Mouse (Mus musculus) CH12.LX (cell line): ENCODE data around the gene Dhx33. TPM values are rescaled to one million over a fixed set of nuclear protein-coding genes. Genes with fewer than 3 reads are reported as not detected.

ENCODE experiments used
- DNase-seq: peaks from one replicate; pipeline ENCODE4 v3.0.0-alpha.2; 2013; ENCODE audit errors: extremely low read depth
- H3K27ac ChIP-seq: 2 replicates; pipeline ENCODE4 v1.5.1; 2012; ENCODE audit warnings: low read depth, mild to moderate bottlenecking, control low read depth, moderate library complexity; ENCODE audit not compliant: insufficient read depth
- H3K27me3 ChIP-seq: replicated peaks from 2 replicates; pipeline ENCODE3; 2012; ENCODE audit warnings: inconsistent platforms
- H3K36me3 ChIP-seq, 2 experiments: replicated peaks in 1 of 2; 2 replicates each; pipeline versions ENCODE3 to v1.6.1; 2012; ENCODE audit warnings: inconsistent platforms in 1 of 2, low read length in 1 of 2, mild to moderate bottlenecking in 1 of 2, mixed read lengths in 1 of 2, moderate library complexity in 1 of 2; ENCODE audit not compliant: control insufficient read depth in 1 of 2, insufficient read depth in 1 of 2
- H3K4me1 ChIP-seq, 2 experiments: 2 replicates each; pipeline ENCODE4 v1.6.1; 2012; ENCODE audit warnings: inconsistent platforms in 1 of 2, moderate library complexity in 1 of 2; ENCODE audit not compliant: insufficient read depth in 2 of 2, control insufficient read depth in 1 of 2
- H3K4me2 ChIP-seq: 2 replicates; pipeline ENCODE4 v1.6.1; 2012; ENCODE audit warnings: low read depth, mild to moderate bottlenecking, control low read depth; ENCODE audit not compliant: poor library complexity, insufficient read depth, severe bottlenecking
- H3K4me3 ChIP-seq, 3 experiments: fragments of 150-350 bp in 1 of 3; sonication (generic) in 1 of 3; replicated peaks in 1 of 3; 2 replicates each; pipeline versions ENCODE3 to v1.5.1; 2011 to 2012; ENCODE audit warnings: low read depth in 2 of 3, low read length in 2 of 3, mild to moderate bottlenecking in 2 of 3, moderate library complexity in 2 of 3, control low read depth in 1 of 3, improper control_type of control experiment in 1 of 3, inconsistent platforms in 1 of 3, mixed read lengths in 1 of 3; ENCODE audit not compliant: poor library complexity in 1 of 3
- H3K79me2 ChIP-seq: replicated peaks from 2 replicates; pipeline ENCODE4 v1.6.1; 2012; ENCODE audit warnings: mild to moderate bottlenecking, moderate library complexity; ENCODE audit not compliant: control insufficient read depth, poor library complexity, insufficient read depth, severe bottlenecking; ENCODE audit errors: extremely low read depth
- H3K9ac ChIP-seq: 2 replicates; pipeline ENCODE4 v1.6.1; 2012; ENCODE audit warnings: low read depth, mild to moderate bottlenecking, control low read depth, moderate library complexity; ENCODE audit not compliant: insufficient read depth
- H3K9me3 ChIP-seq: replicated peaks from 2 replicates; pipeline ENCODE3; 2012; ENCODE audit warnings: low read length, inconsistent platforms, mixed read lengths
- BHLHE40 ChIP-seq: IDR thresholded peaks from 2 replicates; pipeline ENCODE4 v1.6.1; 2011; ENCODE audit warnings: mild to moderate bottlenecking, low read depth, low read length, improper control_type of control experiment
- CHD2 ChIP-seq: IDR thresholded peaks from 2 replicates; pipeline ENCODE4 v1.6.1; 2011; ENCODE audit warnings: low read length, improper control_type of control experiment
- CTCF ChIP-seq, 2 experiments: IDR thresholded peaks in 1 of 2; conservative IDR thresholded peaks in 1 of 2; 2 replicates each; pipeline ENCODE4 v1.5.1; 2011 to 2012; ENCODE audit warnings: low read depth in 2 of 2, low read length in 2 of 2, improper control_type of control experiment in 1 of 2, inconsistent platforms in 1 of 2, mild to moderate bottlenecking in 1 of 2, moderate library complexity in 1 of 2
- E2F4 ChIP-seq: IDR thresholded peaks from 2 replicates; pipeline ENCODE4 v1.6.1; 2011; ENCODE audit warnings: low read depth, low read length, improper control_type of control experiment; ENCODE audit not compliant: insufficient replicate concordance
- ELF1 ChIP-seq: IDR thresholded peaks from 2 replicates; pipeline ENCODE4 v1.6.1; 2014; ENCODE audit warnings: low read depth, mild to moderate bottlenecking, inconsistent platforms, low read length, improper control_type of control experiment
- JUN ChIP-seq: IDR thresholded peaks from 2 replicates; pipeline ENCODE4 v1.6.1; 2011; ENCODE audit warnings: low read depth, mild to moderate bottlenecking, low read length, improper control_type of control experiment, moderate library complexity; ENCODE audit not compliant: insufficient read depth
- KAT2A ChIP-seq: IDR thresholded peaks from 2 replicates; pipeline ENCODE4 v1.6.1; 2012; ENCODE audit warnings: low read length, improper control_type of control experiment, inconsistent platforms; ENCODE audit not compliant: insufficient replicate concordance
- MAX ChIP-seq: IDR thresholded peaks from 2 replicates; pipeline ENCODE4 v1.6.1; 2011; ENCODE audit warnings: low read length, improper control_type of control experiment
- MYC ChIP-seq: IDR thresholded peaks from 2 replicates; pipeline ENCODE4 v1.6.1; 2011; ENCODE audit warnings: low read depth, mild to moderate bottlenecking, improper control_type of control experiment, low read length
- NELFE ChIP-seq: IDR thresholded peaks from 2 replicates; pipeline ENCODE4 v1.6.1; 2011; ENCODE audit warnings: low read depth, low read length, improper control_type of control experiment
- PAX5 ChIP-seq: IDR thresholded peaks from 2 replicates; pipeline ENCODE4 v1.6.1; 2012; ENCODE audit warnings: low read length, inconsistent platforms, mixed read lengths
- RAD21 ChIP-seq: IDR thresholded peaks from 2 replicates; pipeline ENCODE4 v1.6.1; 2011; ENCODE audit warnings: low read depth, mild to moderate bottlenecking, low read length, improper control_type of control experiment, moderate library complexity
- SIN3A ChIP-seq: IDR thresholded peaks from 2 replicates; pipeline ENCODE4 v1.6.1; 2012; ENCODE audit warnings: low read length, improper control_type of control experiment, inconsistent platforms
- TCF12 ChIP-seq: IDR thresholded peaks from 2 replicates; pipeline ENCODE4 v1.6.1; 2014; ENCODE audit warnings: low read depth, mild to moderate bottlenecking, inconsistent platforms, low read length, improper control_type of control experiment
- USF1 ChIP-seq: IDR thresholded peaks from 2 replicates; pipeline ENCODE4 v1.6.1; 2014; ENCODE audit warnings: low read depth, mild to moderate bottlenecking, inconsistent platforms, low read length, improper control_type of control experiment
- USF2 ChIP-seq: conservative IDR thresholded peaks from 2 replicates; pipeline ENCODE4 v1.6.1; 2011; ENCODE audit warnings: low read depth, low read length, improper control_type of control experiment
- ZC3H11A ChIP-seq: IDR thresholded peaks from 2 replicates; pipeline ENCODE4 v1.6.1; 2012; ENCODE audit warnings: low read depth, mild to moderate bottlenecking, inconsistent platforms, low read length, improper control_type of control experiment
- ZKSCAN1 ChIP-seq: IDR thresholded peaks from 2 replicates; pipeline ENCODE4 v1.6.1; 2012; ENCODE audit warnings: low read depth, inconsistent platforms, low read length, improper control_type of control experiment, borderline replicate concordance
- dilution Hi-C: fragments of 300-500 bp; cut with MboI; formaldehyde crosslinking; loops from 2 replicates; pipeline ENCODE4 v1.14.3; 2020; ENCODE audit warnings: low sequenced_read_pairs; ENCODE audit not compliant: extremely low pct_unique_long_range_greater_than_20kb, extremely low pct_ligation_motif_present
- in situ Hi-C: fragments of 300-500 bp; cut with MboI; formaldehyde crosslinking; loops from 3 replicates; pipeline ENCODE4 v1.14.3; 2019; ENCODE audit warnings: low sequenced_read_pairs, low pct_ligation_motif_present, low pct_unique_long_range_greater_than_20kb, mixed read lengths
- polyA plus RNA-seq: library from polyadenylated mRNA; unstranded; fragments of >175 nt; gene quantifications from 2 replicates; pipeline ENCODE4 v1.2.1, GENCODE M21; 2012; ENCODE audit warnings: low read depth; ENCODE audit not compliant: insufficient read length
- total RNA-seq, 2 experiments: library from RNA; depleted of rRNA; stranded (reverse); fragments of 300-350 nt in 1 of 2; fragments of >200 nt in 1 of 2; gene quantifications; 2 replicates each; pipeline ENCODE4 v1.2.3; 2012 to 2014

The Dhx33 gene
- total and polyA plus RNA-seq, 3 experiments, result 34.4 to 55.9 (median 43.0) TPM

DNA sequence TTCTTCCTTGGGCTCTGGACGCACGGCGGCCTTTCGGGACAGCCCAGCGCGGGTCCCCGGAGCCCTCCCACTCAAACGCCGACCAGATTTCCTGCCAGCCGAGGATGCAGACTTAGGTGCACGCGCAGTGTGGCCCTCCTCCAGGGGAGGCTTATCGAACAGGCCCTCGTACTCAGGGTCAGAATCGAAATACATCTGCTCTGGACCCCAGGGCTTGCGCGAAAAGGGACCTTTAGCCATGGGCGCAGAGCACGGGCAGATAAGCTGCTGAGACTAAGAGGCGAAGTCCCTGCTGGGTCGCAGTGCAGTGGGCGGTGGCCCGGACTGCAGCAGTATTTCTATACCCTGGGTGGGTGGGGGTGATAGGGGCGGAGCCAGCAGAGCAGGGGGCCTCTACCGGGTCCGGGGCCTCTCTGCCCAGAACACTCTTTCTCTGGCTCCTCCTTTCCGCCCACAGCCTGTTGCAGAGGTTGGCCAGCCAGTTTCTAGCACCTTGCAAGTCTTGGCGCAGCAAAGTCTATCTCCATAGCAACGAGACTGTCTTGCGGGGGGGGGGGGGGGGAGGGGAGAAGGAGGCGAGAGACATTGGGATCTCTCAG, 29.0 kb upstream of the Dhx33 start, which contains the start of gene 6330403K07Rik:
6330403K07Rik (minus strand) TSS at position 351 of the 599 bp plus-strand sequence.
- in situ Hi-C loops, result no loop called here
- no peak within 1 kb of the TSS for H3K9ac ChIP-seq
- H3K4me1 ChIP-seq, result no peaks in the 10 kb centered on the region
- DNase-seq, result no peak
- H3K9me3 ChIP-seq, result no peaks in the 10 kb centered on the region
- no peak for TF ChIP-seq USF2
- no peak for TF ChIP-seq MYC
- no peak for TF ChIP-seq BHLHE40
- TF ChIP-seq CHD2, result no peak
- TF ChIP-seq NELFE, result no peak
- no peak for TF ChIP-seq ELF1
- TF ChIP-seq ZKSCAN1, result no peak
- no peak for TF ChIP-seq CTCF (conservative IDR thresholded peaks at IDR 0.05 in 1 of 2, IDR thresholded peaks at IDR 0.05 in 1 of 2; ENCODE audit: low read depth in 2 of 2, low read length in 2 of 2)
- no peak for TF ChIP-seq MAX
- TF ChIP-seq USF1, result no peak
- no peak for TF ChIP-seq E2F4
- TF ChIP-seq SIN3A, result no peak
- no peak for TF ChIP-seq ZC3H11A
- TF ChIP-seq PAX5, result no peak
- H3K27me3 ChIP-seq, result no peaks in the 10 kb centered on the region
- no peaks in the 10 kb centered on the region for H3K79me2 ChIP-seq
- no peak within 1 kb of the TSS for H3K4me3 ChIP-seq
- peaks cover 0 to 28% of the 10 kb centered on the region in 2 experiments for H3K36me3 ChIP-seq
- H3K4me2 ChIP-seq, result no peak within 1 kb of the TSS
- H3K27ac ChIP-seq, result no peak within 1 kb of the TSS
- dilution Hi-C loops, result no loop called here

DNA sequence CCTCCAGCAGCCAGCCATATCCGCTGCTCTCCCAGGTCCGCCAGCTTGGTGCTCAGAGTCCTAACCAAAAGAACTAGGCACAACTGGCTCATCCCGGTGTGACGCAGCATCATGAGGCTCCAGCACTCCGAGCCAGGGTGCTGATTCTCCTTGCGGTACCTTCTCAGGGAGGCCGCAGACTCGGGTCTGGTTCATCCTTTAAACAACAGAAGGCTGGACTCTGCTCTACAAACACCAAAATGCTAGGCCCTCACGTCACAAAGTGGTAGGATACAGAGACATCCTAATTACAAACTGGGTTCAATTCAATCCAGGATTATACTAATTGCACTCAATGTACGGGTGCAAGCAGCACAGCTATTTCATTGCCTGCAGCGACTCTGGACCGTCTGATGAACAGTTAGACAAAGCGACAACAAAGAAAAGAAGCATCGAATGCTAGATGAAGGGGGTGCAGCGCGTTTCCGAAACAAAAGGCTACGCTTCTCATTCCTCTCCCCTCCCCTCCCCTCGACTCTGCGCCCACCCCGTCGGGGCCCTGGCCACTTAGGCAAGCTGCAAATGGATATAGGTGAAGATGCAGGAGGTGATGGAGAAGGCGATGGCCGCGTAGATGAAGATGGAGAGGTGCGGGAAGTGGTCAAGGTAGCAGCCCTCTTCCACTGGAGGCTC, 28.4 kb upstream of the Dhx33 start:
- Histone ChIP-seq H3K4me2 (no peak overlapping the region), H3K27me3 (no peaks in the 10 kb centered on the region), H3K4me1 (peaks cover 0 to 6% of the 10 kb centered on the region in 2 experiments; a peak in 2 of 4 replicates), H3K4me3 (no peak overlapping the region), H3K79me2 (no peaks in the 10 kb centered on the region), H3K9me3 (no peaks in the 10 kb centered on the region), H3K9ac (no peak overlapping the region), H3K27ac (no peak overlapping the region), H3K36me3 (peaks cover 5 to 34% of the 10 kb centered on the region in 2 experiments)
- TF ChIP-seq TCF12 (no peak), JUN (no peak), NELFE (no peak), RAD21 (no peak), ZC3H11A (no peak), KAT2A (no peak)
- no peak for DNase-seq
- dilution Hi-C loops, result no loop called here
- in situ Hi-C loops, result no loop called here
